Mouse (Mus musculus) splenic B cell, adult 2 months (primary cell): ENCODE measurements at regions not wholly inside any gene's neighbourhood (a gene's known extent, or its start where the extent isn't known, plus 50 kb on each side); places are given as distances from the start of the nearest gene placed in this dataset.

ENCODE experiments used
- DNase-seq: peaks from one replicate; pipeline ENCODE4 v3.0.0-alpha.2; 2011; ENCODE audit warnings: low read depth, low spot score
- H3K27me3 ChIP-seq: 2 replicates; pipeline ENCODE4 v1.6.1; 2012; ENCODE audit warnings: mild to moderate bottlenecking, low read length, moderate library complexity, mixed read lengths; ENCODE audit not compliant: control insufficient read depth, poor library complexity, insufficient read depth, severe bottlenecking
- H3K36me3 ChIP-seq: 2 replicates; pipeline ENCODE4 v1.6.1; 2012; ENCODE audit warnings: mild to moderate bottlenecking, low read length, moderate library complexity, mixed read lengths; ENCODE audit not compliant: control insufficient read depth, poor library complexity, insufficient read depth, severe bottlenecking

DNA sequence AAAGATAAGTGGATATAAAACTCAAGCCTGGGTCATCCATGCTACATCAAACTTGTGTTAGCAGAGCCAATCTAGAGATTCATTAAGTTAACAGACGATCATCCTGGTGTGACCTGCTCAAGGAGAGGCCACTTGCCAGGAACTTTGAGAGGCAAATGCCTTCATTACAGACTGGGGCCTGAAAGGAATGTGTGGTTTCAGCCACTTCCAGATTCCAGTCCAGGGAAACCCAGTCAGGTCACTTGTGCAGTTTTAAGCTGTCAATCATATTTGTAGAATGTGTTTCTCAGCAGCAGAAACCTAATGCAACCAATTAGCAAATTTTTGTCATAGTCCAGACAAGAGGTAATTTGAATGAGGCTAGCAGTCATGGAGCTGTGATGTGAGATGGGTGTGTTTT is 73.4 kb upstream of the Slc4a7 start:
- DNase-seq: no peak
- no peaks in the 10 kb centered on the region for H3K36me3 ChIP-seq
- no peaks in the 10 kb centered on the region for H3K27me3 ChIP-seq

DNA sequence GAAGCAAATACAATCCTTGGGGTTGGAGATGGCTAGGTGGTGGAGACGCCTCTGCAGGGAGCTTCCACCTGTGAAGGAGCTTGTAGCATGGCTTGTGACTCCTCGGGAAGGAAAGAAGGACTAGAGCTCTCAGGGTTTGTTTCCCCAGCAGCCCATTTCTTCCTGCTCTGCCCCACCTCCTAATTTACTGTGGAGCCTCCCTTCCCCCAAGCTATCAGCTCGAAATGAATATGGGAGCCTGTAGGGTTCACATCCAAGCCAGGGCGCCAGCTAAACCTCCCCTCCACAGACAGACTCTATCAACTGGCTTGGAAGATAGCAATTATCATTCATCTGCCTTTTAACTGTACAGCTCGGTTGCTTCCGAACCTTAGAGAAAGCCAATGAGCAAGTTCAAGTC is 70.3 kb upstream of the Slc4a7 start:
- H3K36me3 ChIP-seq: no peaks in the 10 kb centered on the region
- DNase-seq: no peak
- no peaks in the 10 kb centered on the region for H3K27me3 ChIP-seq

GRCm38 (mm10) chr14:14632471-14632870 is 69.6 kb upstream of the Slc4a7 start:
- no peaks in the 10 kb centered on the region for H3K36me3 ChIP-seq
- no peaks in the 10 kb centered on the region for H3K27me3 ChIP-seq
- peak; percentile 28 for DNase-seq

- peak; percentile 57 for DNase-seq
Observed at GRCm38 (mm10) chr14:14632951-14633931, 68.8 kb upstream of the Slc4a7 start.

GRCm38 (mm10) chr14:14634021-14634420 is 68.1 kb upstream of the Slc4a7 start:
- Histone ChIP-seq H3K36me3 (no peaks in the 10 kb centered on the region), H3K27me3 (no peaks in the 10 kb centered on the region)
- DNase-seq: no peak

More at GRCm38 (mm10) chr14:14632951-14633931, 68.8 kb upstream of the Slc4a7 start:
- Histone ChIP-seq H3K36me3 (no peaks in the 10 kb centered on the region), H3K27me3 (no peaks in the 10 kb centered on the region)

DNA sequence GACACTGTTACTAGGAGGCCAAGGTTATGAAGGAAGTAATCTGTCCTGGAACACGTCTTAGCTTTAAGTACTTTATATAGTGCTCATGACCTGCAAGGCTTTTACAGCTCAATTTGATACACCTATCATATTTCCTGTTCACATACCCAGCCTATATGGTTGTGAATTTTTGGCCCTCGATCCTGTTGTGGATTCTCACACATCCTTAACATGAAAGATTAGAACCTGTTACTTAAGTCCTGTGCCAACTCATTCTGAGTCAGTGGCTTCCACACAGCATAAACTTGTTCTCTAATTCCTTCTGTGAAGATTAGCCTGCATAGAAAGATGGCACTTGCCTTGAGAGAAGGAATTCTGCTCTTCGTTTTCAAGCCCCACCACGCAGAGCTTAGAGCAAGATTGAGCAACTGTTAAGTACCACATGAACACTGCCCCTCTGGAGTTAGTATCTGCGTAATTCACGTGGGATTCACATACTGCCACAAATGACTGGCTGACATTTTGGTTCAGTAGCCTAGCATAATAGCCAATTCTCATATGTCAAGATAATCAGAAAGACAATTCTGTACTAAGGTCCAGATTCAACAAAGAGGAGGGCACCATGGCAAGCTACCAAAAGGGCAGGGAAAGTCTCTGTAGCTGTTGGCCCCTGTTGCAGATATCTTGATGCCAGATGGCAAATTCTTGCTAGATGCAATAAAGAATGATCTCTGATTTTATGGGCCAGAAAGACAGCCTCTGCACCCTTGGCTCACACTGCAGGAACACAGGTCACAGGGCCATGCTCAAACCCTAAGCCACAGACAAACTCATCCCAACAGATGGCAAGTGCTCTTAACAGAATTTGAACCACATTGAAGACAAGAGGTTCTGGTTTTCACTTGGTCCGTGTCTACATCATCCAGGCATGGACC is 62.7 kb upstream of the Slc4a7 start:
- no peaks in the 10 kb centered on the region for H3K27me3 ChIP-seq

DNA sequence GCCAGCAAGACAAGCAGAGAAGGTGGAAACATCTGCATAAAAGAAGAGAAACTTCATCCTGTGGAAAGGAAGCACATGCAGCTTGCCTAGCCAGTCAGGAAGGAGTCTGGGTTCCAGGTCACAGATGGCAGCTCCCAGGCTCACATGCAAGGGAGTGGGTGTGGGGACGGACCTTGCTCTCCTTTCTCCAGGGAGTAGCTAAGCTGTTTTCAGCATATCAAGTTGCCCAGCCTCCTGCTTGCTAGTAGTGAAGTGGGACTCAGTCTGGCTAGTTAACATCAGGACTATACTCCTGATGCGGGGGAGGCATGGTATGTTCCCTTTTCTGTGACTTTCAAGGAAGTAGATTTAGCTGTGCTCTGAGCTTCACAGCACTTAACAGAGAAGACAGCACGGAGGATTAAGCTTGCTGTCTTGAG is 62.0 kb upstream of the Slc4a7 start:
- DNase-seq: peak; percentile 49
- H3K36me3 ChIP-seq: no peaks in the 10 kb centered on the region
- H3K27me3 ChIP-seq: no peaks in the 10 kb centered on the region

More for the DNA sequence above, 62.7 kb upstream of the Slc4a7 start:
- H3K36me3 ChIP-seq: no peaks in the 10 kb centered on the region
- DNase-seq: no peak

- Histone ChIP-seq H3K36me3 (no peaks in the 10 kb centered on the region), H3K27me3 (no peaks in the 10 kb centered on the region)
- no peak for DNase-seq
Observed at GRCm38 (mm10) chr14:14640557-14640956, 61.5 kb upstream of the Slc4a7 start.

- H3K36me3 ChIP-seq: no peaks in the 10 kb centered on the region
- DNase-seq: no peak
- no peaks in the 10 kb centered on the region for H3K27me3 ChIP-seq
Observed at GRCm38 (mm10) chr14:14643533-14643932, 58.5 kb upstream of the Slc4a7 start.

GRCm38 (mm10) chr14:14645084-14645483 is 57.0 kb upstream of the Slc4a7 start:
- no peak for DNase-seq
- Histone ChIP-seq H3K36me3 (no peaks in the 10 kb centered on the region), H3K27me3 (no peaks in the 10 kb centered on the region)
